Mouse (Mus musculus): ENCODE results near the gene Klhl13. TPM values are rescaled to one million over a fixed set of nuclear protein-coding genes. Genes with fewer than 3 reads are reported as not detected.

Klhl13 gene
- 0.13 and 0.25 TPM in 2 replicates for total RNA-seq (2012; rRNA removed)
- 1.4 and 1.7 TPM in 2 replicates for total RNA-seq (2014; rRNA removed)
- polyA plus RNA-seq (2012; ENCODE audit: insufficient read length, low read depth): 0.50 and 0.51 TPM in 2 replicates

DNA sequence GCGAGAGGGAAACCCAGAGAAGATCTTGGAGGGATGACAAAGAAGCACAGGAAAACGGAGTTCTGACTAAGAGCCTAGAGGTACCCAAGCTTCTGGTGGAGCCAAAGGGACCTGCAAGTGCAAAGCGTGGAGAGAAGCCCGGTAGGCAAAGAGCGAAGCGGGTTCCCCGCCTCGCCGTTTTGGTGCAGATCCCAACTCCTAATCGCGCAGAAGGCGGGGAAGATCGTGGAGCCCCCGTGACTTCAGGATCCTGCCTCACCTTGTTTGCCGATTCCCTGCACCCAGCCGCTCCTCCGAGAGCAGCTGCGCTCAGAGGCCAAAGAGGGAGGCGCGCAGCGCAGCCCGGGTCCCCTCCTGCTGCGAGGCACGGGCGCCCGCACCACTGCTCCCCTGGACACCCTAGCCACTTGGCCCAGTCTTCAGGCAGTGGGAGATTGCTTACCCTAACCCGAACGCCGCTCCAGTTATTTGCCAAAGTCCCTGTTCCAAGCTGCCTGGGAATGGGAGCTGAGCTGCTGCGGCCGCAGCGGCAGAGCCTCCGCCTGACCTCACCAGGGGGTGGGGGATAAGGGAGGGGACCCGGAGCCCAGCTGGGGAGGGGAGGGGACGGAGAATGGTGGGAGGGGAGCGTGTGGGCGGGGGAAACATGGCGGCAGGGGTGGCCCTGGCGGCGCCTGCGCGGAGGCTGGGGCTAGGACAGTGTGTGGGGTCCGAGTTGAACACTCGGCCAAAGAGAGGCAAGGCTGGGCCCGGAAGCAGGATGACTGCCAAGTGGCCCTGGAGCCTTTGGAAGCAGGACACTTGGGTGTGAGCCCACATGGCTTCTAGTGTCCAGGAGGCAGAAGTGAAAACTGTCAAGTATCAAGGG, at the start of gene Klhl13:
Klhl13 (minus strand) TSS at position 569 of the 868 bp plus-strand sequence.
- Histone ChIP-seq H3K36me3 (replicated peaks in 1 of 2; ENCODE audit: control insufficient read depth in 1 of 2, insufficient read depth in 1 of 2, low read length in 1 of 2) (no peaks in the 10 kb centered on the region), H3K27ac (ENCODE audit: insufficient read depth, low read depth) (no peak within 1 kb of the TSS), H3K4me3 (replicated peaks in 1 of 3; ENCODE audit: low read depth in 2 of 3, low read length in 2 of 3, poor library complexity in 1 of 3) (no peak within 1 kb of the TSS), H3K79me2 (replicated peaks; ENCODE audit: control insufficient read depth, extremely low read depth, insufficient read depth, poor library complexity, severe bottlenecking) (no peaks in the 10 kb centered on the region), H3K9me3 (replicated peaks; ENCODE audit: low read length) (no peaks in the 10 kb centered on the region), H3K27me3 (replicated peaks) (no peaks in the 10 kb centered on the region), H3K4me2 (ENCODE audit: insufficient read depth, low read depth, poor library complexity, severe bottlenecking) (no peak within 1 kb of the TSS), H3K4me1 (ENCODE audit: control insufficient read depth in 1 of 2, insufficient read depth in 2 of 2) (no peaks in the 10 kb centered on the region), H3K9ac (ENCODE audit: insufficient read depth, low read depth) (no peak within 1 kb of the TSS)
- no peak for TF ChIP-seq ZC3H11A (IDR thresholded peaks at IDR 0.05; ENCODE audit: low read depth, low read length)
- TF ChIP-seq CHD1 (IDR thresholded peaks at IDR 0.05; ENCODE audit: low read depth, low read length): no peak
- TF ChIP-seq RCOR1 (conservative IDR thresholded peaks at IDR 0.05; ENCODE audit: low read depth, low read length): no peak
- TF ChIP-seq MAFK (IDR thresholded peaks at IDR 0.05; ENCODE audit: insufficient replicate concordance, low read length): no peak
- no peak for TF ChIP-seq NRF1 (IDR thresholded peaks at IDR 0.05; ENCODE audit: low read depth, low read length)
- TF ChIP-seq POLR2AphosphoS2 (IDR thresholded peaks at IDR 0.05; ENCODE audit: low read depth, low read length): no peak
- no peak for TF ChIP-seq ZKSCAN1 (IDR thresholded peaks at IDR 0.05; ENCODE audit: borderline replicate concordance, low read depth, low read length)
- no peak for TF ChIP-seq CTCF (conservative IDR thresholded peaks at IDR 0.05 in 1 of 2, IDR thresholded peaks at IDR 0.05 in 1 of 2; ENCODE audit: low read depth in 2 of 2, low read length in 2 of 2)
- no peak for TF ChIP-seq HCFC1 (IDR thresholded peaks at IDR 0.05; ENCODE audit: low read depth, low read length)
- no peak for TF ChIP-seq ZNF384 (IDR thresholded peaks at IDR 0.05; ENCODE audit: low read depth, low read length)
- no peak for TF ChIP-seq MAZ (IDR thresholded peaks at IDR 0.05; ENCODE audit: low read depth, low read length)
- TF ChIP-seq JUND (conservative IDR thresholded peaks at IDR 0.05; ENCODE audit: low read depth, low read length): no peak
- TF ChIP-seq IRF4 (IDR thresholded peaks at IDR 0.05; ENCODE audit: low read depth, low read length): no peak
- dilution Hi-C loops (cut with MboI; ENCODE audit: extremely low pct_ligation_motif_present, extremely low pct_unique_long_range_greater_than_20kb, low sequenced_read_pairs): no loop called here
- in situ Hi-C loops (cut with MboI; ENCODE audit: low pct_ligation_motif_present, low pct_unique_long_range_greater_than_20kb, low sequenced_read_pairs): no loop called here
- no peak for DNase-seq (ENCODE audit: extremely low read depth)

DNA sequence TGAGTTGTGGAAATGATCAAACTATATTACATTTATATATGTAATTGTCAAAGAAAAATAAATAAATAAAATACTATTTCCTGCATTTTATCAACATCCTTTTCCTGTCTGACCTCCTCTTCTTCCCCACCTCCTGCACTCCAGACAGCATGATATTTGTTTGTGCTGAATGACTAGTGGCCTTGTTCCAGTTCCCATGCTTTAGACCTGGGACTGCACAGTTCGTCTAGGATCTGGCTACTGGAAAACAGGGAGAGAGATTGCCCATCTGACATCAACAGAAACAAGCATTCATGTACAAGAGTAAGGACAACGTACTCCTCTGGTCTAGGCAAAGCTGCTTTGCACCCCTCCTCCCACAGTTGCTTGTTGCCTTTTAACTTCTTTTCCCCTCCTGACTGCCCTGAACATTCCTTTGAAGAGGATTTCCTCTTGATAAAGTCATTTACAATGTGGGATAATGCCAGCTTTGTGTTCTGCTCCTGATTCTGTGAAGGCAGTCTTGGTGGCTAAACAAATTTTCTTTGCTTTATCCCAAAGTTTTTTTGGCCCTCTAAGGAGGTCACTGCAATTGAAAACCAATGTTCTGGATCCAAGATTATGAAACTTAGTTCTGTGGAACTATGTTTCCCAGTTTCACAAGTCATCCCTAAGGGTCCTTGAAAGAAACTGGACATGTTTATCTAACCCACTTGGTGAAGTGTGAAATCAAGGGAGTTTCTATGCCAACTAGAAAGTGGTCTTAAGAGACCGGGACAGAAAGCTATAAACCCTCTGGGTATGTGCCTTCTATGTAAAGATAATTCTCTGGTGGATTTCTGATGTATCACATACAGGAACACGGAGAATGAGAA, 44.6 kb upstream of the Klhl13 start:
- Histone ChIP-seq H3K27ac (ENCODE audit: insufficient read depth, low read depth) (no peak overlapping the region), H3K9me3 (replicated peaks; ENCODE audit: low read length) (no peaks in the 10 kb centered on the region), H3K79me2 (replicated peaks; ENCODE audit: control insufficient read depth, extremely low read depth, insufficient read depth, poor library complexity, severe bottlenecking) (no peaks in the 10 kb centered on the region), H3K4me3 (replicated peaks in 1 of 3; ENCODE audit: low read depth in 2 of 3, low read length in 2 of 3, poor library complexity in 1 of 3) (no peak overlapping the region), H3K27me3 (replicated peaks) (no peaks in the 10 kb centered on the region), H3K9ac (ENCODE audit: insufficient read depth, low read depth) (no peak overlapping the region), H3K4me1 (ENCODE audit: control insufficient read depth in 1 of 2, insufficient read depth in 2 of 2) (no peaks in the 10 kb centered on the region), H3K36me3 (replicated peaks in 1 of 2; ENCODE audit: control insufficient read depth in 1 of 2, insufficient read depth in 1 of 2, low read length in 1 of 2) (no peaks in the 10 kb centered on the region), H3K4me2 (ENCODE audit: insufficient read depth, low read depth, poor library complexity, severe bottlenecking) (no peak overlapping the region)
- in situ Hi-C loops (cut with MboI; ENCODE audit: low pct_ligation_motif_present, low pct_unique_long_range_greater_than_20kb, low sequenced_read_pairs): no loop called here
- TF ChIP-seq UBTF (IDR thresholded peaks at IDR 0.05; ENCODE audit: low read depth, low read length): no peak
- TF ChIP-seq IRF4 (IDR thresholded peaks at IDR 0.05; ENCODE audit: low read depth, low read length): no peak
- no peak for TF ChIP-seq ZKSCAN1 (IDR thresholded peaks at IDR 0.05; ENCODE audit: borderline replicate concordance, low read depth, low read length)
- TF ChIP-seq POLR2A (IDR thresholded peaks at IDR 0.05; ENCODE audit: low read depth, low read length): no peak
- no peak for TF ChIP-seq E2F4 (IDR thresholded peaks at IDR 0.05; ENCODE audit: insufficient replicate concordance, low read depth, low read length)
- no peak for TF ChIP-seq RCOR1 (conservative IDR thresholded peaks at IDR 0.05; ENCODE audit: low read depth, low read length)
- no peak for TF ChIP-seq MYC (IDR thresholded peaks at IDR 0.05; ENCODE audit: low read depth, low read length)
- TF ChIP-seq ZMIZ1 (IDR thresholded peaks at IDR 0.05; ENCODE audit: low read depth, low read length): no peak
- no peak for TF ChIP-seq TCF12 (IDR thresholded peaks at IDR 0.05; ENCODE audit: low read depth, low read length)
- no peak for TF ChIP-seq ZC3H11A (IDR thresholded peaks at IDR 0.05; ENCODE audit: low read depth, low read length)
- no peak for TF ChIP-seq RAD21 (IDR thresholded peaks at IDR 0.05; ENCODE audit: low read depth, low read length)
- TF ChIP-seq SIN3A (IDR thresholded peaks at IDR 0.05; ENCODE audit: low read length): no peak
- TF ChIP-seq CHD1 (IDR thresholded peaks at IDR 0.05; ENCODE audit: low read depth, low read length): no peak
- no peak for TF ChIP-seq JUN (IDR thresholded peaks at IDR 0.05; ENCODE audit: insufficient read depth, low read depth, low read length)
- TF ChIP-seq USF1 (IDR thresholded peaks at IDR 0.05; ENCODE audit: low read depth, low read length): no peak
- no peak for TF ChIP-seq CHD2 (IDR thresholded peaks at IDR 0.05; ENCODE audit: low read length)
- TF ChIP-seq PAX5 (IDR thresholded peaks at IDR 0.05; ENCODE audit: low read length): no peak
- TF ChIP-seq BHLHE40 (IDR thresholded peaks at IDR 0.05; ENCODE audit: low read depth, low read length): no peak
- dilution Hi-C loops (cut with MboI; ENCODE audit: extremely low pct_ligation_motif_present, extremely low pct_unique_long_range_greater_than_20kb, low sequenced_read_pairs): no loop called here
- no peak for DNase-seq (ENCODE audit: extremely low read depth)
